In the genomic region with DNA sequence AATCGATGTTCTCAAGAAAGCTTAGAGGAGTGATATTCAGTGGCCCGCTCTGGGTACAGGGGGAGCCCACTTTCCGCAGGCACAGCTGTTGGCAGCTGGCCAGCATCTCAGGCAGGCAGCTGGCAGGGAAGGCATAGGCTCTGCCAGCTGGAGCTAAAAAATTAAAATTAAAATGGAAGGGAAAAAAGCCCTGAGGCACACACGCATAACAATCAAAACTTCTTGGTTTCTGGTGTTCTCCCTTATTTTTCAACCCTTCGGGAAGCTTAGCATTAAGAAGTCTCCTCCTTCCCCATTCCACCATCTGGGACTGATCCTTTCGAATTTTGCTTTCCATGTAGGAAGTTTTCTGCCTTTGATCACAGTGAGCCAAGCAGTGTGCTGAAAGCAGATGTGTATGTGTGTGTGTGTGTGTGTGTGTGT, we compare ENCODE assay signal across 9 mouse cellular contexts.
DNase-seq lines count a peak whose midpoint lies in the region; ATAC-seq and TF ChIP-seq lines count a peak whose summit lies in the region.
"Had no signal": no experiment of that assay in that cellular context is flagged by ENCODE, and none has a peak within 500 bp of the region (broad histone marks: within the 10 kb centered on the region; RNA-seq: fewer than 3 reads in every experiment).

No protein-coding gene starts in this region.

- H3K9me3 ChIP-seq in neural tube, embryonic 13.5 days, result no peaks in the 10 kb centered on the region
- H3K9me3 ChIP-seq in neural tube, embryonic 15.5 days (replicated peaks), result no peaks in the 10 kb centered on the region
- no peaks in the 10 kb centered on the region for H3K9me3 ChIP-seq in liver, postnatal 0 days (ENCODE audit: low read length)

- H3K36me3 ChIP-seq in neural tube, embryonic 13.5 days, result no peaks in the 10 kb centered on the region
- no peaks in the 10 kb centered on the region for H3K36me3 ChIP-seq in neural tube, embryonic 15.5 days
- no peaks in the 10 kb centered on the region for H3K36me3 ChIP-seq in liver, postnatal 0 days (replicated peaks; ENCODE audit: insufficient read depth, low read length)

- no peaks in the 10 kb centered on the region for H3K4me1 ChIP-seq in neural tube, embryonic 13.5 days (replicated peaks)
- H3K4me1 ChIP-seq in neural tube, embryonic 15.5 days, result no peaks in the 10 kb centered on the region
- no peaks in the 10 kb centered on the region for H3K4me1 ChIP-seq in liver, postnatal 0 days (ENCODE audit: insufficient read depth)

- WGBS in neural tube, embryonic 13.5 days, result 39% methylated on average over 6 of the region's 6 CpGs
- 50% methylated on average over 6 of the region's 6 CpGs for WGBS in neural tube, embryonic 15.5 days
- WGBS in liver, postnatal 0 days (ENCODE audit: insufficient replicate concordance), result 72% methylated on average over 6 of the region's 6 CpGs

- peak; percentile 93 for ATAC-seq in neural tube, embryonic 13.5 days (ENCODE audit: low read depth)
- ATAC-seq in neural tube, embryonic 15.5 days (ENCODE audit: low FRiP score), result no peak; the same call in 1 of the 2 replicates
- no peak for ATAC-seq in liver, postnatal 0 days

- H3K4me2 ChIP-seq in neural tube, embryonic 13.5 days, result no peak overlapping the region
- H3K4me2 ChIP-seq in neural tube, embryonic 15.5 days, result no peak overlapping the region
- H3K4me2 ChIP-seq in liver, postnatal 0 days (ENCODE audit: low read depth, low read length), result no peak overlapping the region

- no peak overlapping the region for H3K27ac ChIP-seq in neural tube, embryonic 13.5 days (replicated peaks)
- no peak overlapping the region for H3K27ac ChIP-seq in neural tube, embryonic 15.5 days (replicated peaks)
- H3K27ac ChIP-seq in left cerebral cortex, adult 2 months, result no peak overlapping the region
- H3K27ac ChIP-seq in liver, postnatal 0 days (ENCODE audit: low read depth), result no peak overlapping the region

- DNase-seq in adrenal gland, postnatal 25 days, result peak; percentile 28
- DNase-seq in adrenal gland, adult 8-10 months, result no peak
- peak; percentile 14 to 33 for DNase-seq in left cerebral cortex, adult 2 months (ENCODE audit: extremely low spot score in 1 of 2, low spot score in 2 of 2)
- DNase-seq in right cerebral cortex, postnatal 4 days, result peak; percentile 36
- no peak for DNase-seq in thymus, postnatal 10 days (ENCODE audit: low spot score in 2 of 2)
- no peak for DNase-seq in liver, postnatal 0 days
- DNase-seq: gastrocnemius, postnatal 36 days had no signal

- H3K27me3 ChIP-seq in neural tube, embryonic 13.5 days, result no peaks in the 10 kb centered on the region
- H3K27me3 ChIP-seq in neural tube, embryonic 15.5 days (replicated peaks), result no peaks in the 10 kb centered on the region
- H3K27me3 ChIP-seq in liver, postnatal 0 days (ENCODE audit: insufficient read depth, low read length), result no peaks in the 10 kb centered on the region

- no peak overlapping the region for H3K9ac ChIP-seq in neural tube, embryonic 13.5 days
- no peak overlapping the region for H3K9ac ChIP-seq in neural tube, embryonic 15.5 days (replicated peaks)
- H3K9ac ChIP-seq in liver, postnatal 0 days (replicated peaks), result no peak overlapping the region

- intact Hi-C loops in left cerebral cortex, adult 2 months (cut with DNase I), result no loop called here

- TF ChIP-seq EP300 in liver, postnatal 0 days (IDR thresholded peaks at IDR 0.05; ENCODE audit: low read depth), result no peak

- TF ChIP-seq CTCF in left cerebral cortex, adult 2 months (IDR thresholded peaks at IDR 0.05), result no peak
- no peak for TF ChIP-seq CTCF in liver, postnatal 0 days (IDR thresholded peaks at IDR 0.05; ENCODE audit: low read depth)

- H3K4me3 ChIP-seq in neural tube, embryonic 13.5 days, result no peak overlapping the region
- no peak overlapping the region for H3K4me3 ChIP-seq in neural tube, embryonic 15.5 days (replicated peaks)
- H3K4me3 ChIP-seq in left cerebral cortex, adult 2 months, result no peak overlapping the region
- no peak overlapping the region for H3K4me3 ChIP-seq in liver, postnatal 0 days (ENCODE audit: low read depth, low read length)

Comparison
In these comparisons a context has a peak if more than half of its experiments do, and no peak if none do; other contexts are left out.
1. DNase-seq: peak in adrenal gland, postnatal 25 days (single experiment), left cerebral cortex, adult 2 months (2 of 2) and right cerebral cortex, postnatal 4 days (single experiment); none in adrenal gland, adult 8-10 months (single experiment), thymus, postnatal 10 days (0 of 2) and liver, postnatal 0 days (single experiment).